Mouse (Mus musculus) liver, embryonic 16.5 days (tissue): Measurements from ENCODE around the gene Nfic. TPM values are rescaled to one million over a fixed set of nuclear protein-coding genes. Genes with fewer than 3 reads are reported as not detected.
A peak's percentile ranks its signal among the peaks of the same experiment; 100 is the strongest.

ENCODE experiments used
- ATAC-seq: fragments of 200-750 bp; cut with Nextera tagmentation; 2 replicates; pipeline ENCODE4 v1.8.0; 2017; ENCODE audit warnings: low read depth, mild to moderate bottlenecking, moderate number of reproducible peaks, moderate library complexity
- H3K27ac ChIP-seq: fragments of 300-500 bp; sonication (generic); 2 replicates; pipeline ENCODE4 v1.5.1; 2014; ENCODE audit warnings: mild to moderate bottlenecking, low read length
- H3K27me3 ChIP-seq: fragments of 300-500 bp; sonication (generic); 2 replicates; pipeline ENCODE4 v1.6.1; 2014; ENCODE audit warnings: low read depth, low read length, mixed read lengths; ENCODE audit not compliant: control insufficient read depth, insufficient read depth
- H3K36me3 ChIP-seq: fragments of 300-500 bp; sonication (generic); 2 replicates; pipeline ENCODE4 v1.6.1; 2014; ENCODE audit warnings: mild to moderate bottlenecking; ENCODE audit not compliant: control insufficient read depth, insufficient read depth
- H3K4me1 ChIP-seq: fragments of 300-500 bp; sonication (generic); 2 replicates; pipeline ENCODE4 v1.6.1; 2014; ENCODE audit warnings: low read depth, low read length, mixed read lengths; ENCODE audit not compliant: control insufficient read depth
- H3K4me2 ChIP-seq: fragments of 300-500 bp; sonication (generic); 2 replicates; pipeline ENCODE4 v1.6.1; 2014; ENCODE audit warnings: low read depth, low read length, mixed read lengths
- H3K4me3 ChIP-seq: fragments of 300-500 bp; sonication (generic); 2 replicates; pipeline ENCODE4 v1.5.1; 2014; ENCODE audit warnings: low read depth, mild to moderate bottlenecking, low read length
- H3K9ac ChIP-seq: fragments of 300-500 bp; sonication (generic); 2 replicates; pipeline ENCODE4 v1.6.1; 2014; ENCODE audit warnings: low read depth, low read length
- H3K9me3 ChIP-seq: fragments of 300-500 bp; sonication (generic); replicated peaks from 2 replicates; pipeline ENCODE4 v1.6.1; 2016; ENCODE audit warnings: low read length; ENCODE audit not compliant: control insufficient read depth
- WGBS: fragments of 180-500 bp; shearing (Covaris S2); extraction: QIAGEN DNeasy Blood & Tissue Kit; methylation state at CpG from one replicate; pipeline ENCODE4 v1.1.7; 2014; ENCODE audit not compliant: insufficient replicate concordance; 5-methylcytosine and 5-hydroxymethylcytosine counted together
- polyA plus RNA-seq: library from polyadenylated mRNA; unstranded; fragments of >200 nt; fragmentation: Nextera tagmentation; extraction: Ambion mirVana; gene quantifications from 2 replicates; pipeline ENCODE4 v1.2.1, GENCODE M21; 2015

Gene Nfic
- polyA plus RNA-seq, 1 experiment from 2014 or later = 12.0 TPM

DNA sequence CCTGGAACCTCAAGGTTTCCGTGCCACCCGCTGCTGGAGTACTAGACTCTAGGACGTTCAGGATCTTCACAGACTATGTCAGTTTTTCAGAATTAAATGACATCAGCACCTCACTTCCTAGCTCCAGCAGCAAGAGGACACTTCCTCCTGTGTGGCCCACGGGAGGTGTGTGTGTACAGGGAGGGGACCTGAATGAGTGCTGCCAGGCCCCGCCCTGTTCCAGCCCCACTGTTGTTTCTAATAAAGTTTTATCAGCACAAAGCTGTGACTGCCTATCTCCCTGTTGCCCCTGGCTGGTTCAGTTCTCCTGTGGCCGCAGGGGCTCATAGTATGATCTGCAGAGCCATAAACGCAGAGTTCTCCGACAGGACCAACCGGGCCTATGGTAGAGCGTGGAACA, 19.0 kb upstream of the Nfic start:
- H3K27ac ChIP-seq = no peak overlapping the region
- H3K27me3 ChIP-seq = peaks cover 69% of the 10 kb centered on the region
- no peak overlapping the region for H3K4me3 ChIP-seq
- ATAC-seq = no peak
- no peaks in the 10 kb centered on the region for H3K4me1 ChIP-seq
- H3K9ac ChIP-seq = no peak overlapping the region
- no peaks in the 10 kb centered on the region for H3K9me3 ChIP-seq
- H3K4me2 ChIP-seq = no peak overlapping the region
- WGBS = 59% methylated on average over 10 of the region's 10 CpGs
- H3K36me3 ChIP-seq = no peaks in the 10 kb centered on the region

DNA sequence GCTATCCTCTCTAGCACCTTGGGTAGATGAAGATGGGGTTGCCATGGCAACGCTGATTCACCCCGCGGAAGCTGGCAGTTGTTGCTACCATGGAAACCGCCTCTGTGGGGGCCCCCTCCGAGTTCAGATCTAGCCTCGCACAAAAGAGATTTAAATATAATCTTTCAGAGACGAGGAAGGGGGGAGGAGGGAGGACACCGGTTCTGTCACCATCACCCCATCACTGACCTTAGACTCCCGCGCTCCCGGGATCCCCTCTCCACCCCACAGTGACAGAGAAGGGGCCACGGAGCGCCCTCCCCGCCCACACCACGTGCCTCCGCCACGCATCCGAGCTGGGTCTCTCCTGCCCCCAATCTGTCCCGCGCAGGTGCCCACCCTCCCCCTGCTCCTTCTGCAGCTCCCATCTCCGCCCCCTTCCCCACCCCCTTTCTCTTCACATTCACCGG, 17.6 kb upstream of the Nfic start:
- no peak overlapping the region for H3K9ac ChIP-seq
- no peaks in the 10 kb centered on the region for H3K36me3 ChIP-seq
- H3K4me3 ChIP-seq = no peak overlapping the region
- no peaks in the 10 kb centered on the region for H3K4me1 ChIP-seq
- no peak overlapping the region for H3K27ac ChIP-seq
- peaks cover 69% of the 10 kb centered on the region for H3K27me3 ChIP-seq
- WGBS = 2% methylated on average over 22 of the region's 22 CpGs
- H3K4me2 ChIP-seq = no peak overlapping the region
- ATAC-seq = no peak
- H3K9me3 ChIP-seq = no peaks in the 10 kb centered on the region

DNA sequence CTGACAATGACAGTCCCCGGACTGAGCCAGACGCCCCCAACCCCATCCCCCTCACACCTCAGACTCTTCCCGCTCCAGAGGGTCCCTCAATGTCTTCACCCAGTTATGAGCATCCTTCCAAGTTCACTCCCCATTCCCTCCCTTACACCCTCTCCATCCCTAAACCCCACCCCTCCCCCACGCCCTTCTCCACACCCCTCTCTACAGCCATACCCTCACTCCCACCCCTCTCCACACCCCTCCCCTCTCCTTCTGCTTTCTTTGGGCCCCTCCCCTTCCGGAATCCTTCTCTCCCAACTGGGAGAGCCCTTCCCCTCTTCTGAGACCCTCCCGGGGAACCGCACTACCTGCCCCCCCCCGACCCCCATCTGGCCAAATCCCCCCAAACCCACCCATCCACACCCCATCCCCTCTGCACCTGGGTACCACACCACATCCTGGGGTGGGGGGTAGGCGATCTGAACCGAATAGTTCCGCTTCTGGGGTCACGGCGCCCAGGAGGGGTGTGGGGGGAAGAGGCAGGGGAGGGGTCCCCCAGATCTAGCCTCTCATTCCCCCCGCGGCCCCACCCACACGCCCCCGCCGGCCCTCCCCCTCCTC, 17.1 kb upstream of the Nfic start:
- Histone ChIP-seq H3K9ac (no peak overlapping the region), H3K4me3 (no peak overlapping the region), H3K4me1 (no peaks in the 10 kb centered on the region), H3K9me3 (no peaks in the 10 kb centered on the region), H3K27ac (no peak overlapping the region), H3K27me3 (peaks cover 64% of the 10 kb centered on the region), H3K36me3 (no peaks in the 10 kb centered on the region), H3K4me2 (no peak overlapping the region)
- 5% methylated on average over 17 of the region's 18 CpGs for WGBS
- no peak for ATAC-seq

GRCm38 (mm10) chr10:81470454-81470853, 15.0 kb upstream of the Nfic start:
- no peaks in the 10 kb centered on the region for H3K36me3 ChIP-seq

DNA sequence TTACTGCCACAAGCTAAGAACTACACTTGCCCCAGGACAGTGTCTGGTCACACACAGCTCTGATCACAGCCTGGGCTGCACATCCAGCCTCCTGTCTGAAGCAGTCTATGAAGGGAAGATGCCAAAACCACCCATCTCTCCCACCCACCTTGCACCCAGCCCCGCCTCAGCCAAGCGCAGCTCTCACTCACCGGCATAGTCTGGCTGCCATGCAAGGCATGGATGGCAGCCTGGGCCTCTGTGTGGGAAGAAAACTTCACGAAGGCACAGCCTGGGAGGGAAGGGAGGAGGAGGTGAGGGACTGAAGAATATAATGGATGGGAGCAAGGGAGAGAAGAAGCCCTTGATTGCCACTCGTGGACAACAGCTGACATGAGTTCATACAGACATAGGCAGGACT, 13.8 kb upstream of the Nfic start:
- Histone ChIP-seq H3K4me3 (no peak overlapping the region), H3K4me2 (no peak overlapping the region), H3K27ac (no peak overlapping the region), H3K27me3 (peaks cover 56% of the 10 kb centered on the region), H3K9me3 (no peaks in the 10 kb centered on the region), H3K9ac (no peak overlapping the region), H3K4me1 (peaks cover 10% of the 10 kb centered on the region), H3K36me3 (no peaks in the 10 kb centered on the region)
- ATAC-seq = no peak
- 63% methylated on average over 5 of the region's 5 CpGs for WGBS

More at GRCm38 (mm10) chr10:81470454-81470853, 15.0 kb upstream of the Nfic start:
- no peak for ATAC-seq
- Histone ChIP-seq H3K27ac (no peak overlapping the region), H3K4me2 (no peak overlapping the region), H3K4me3 (no peak overlapping the region), H3K9ac (no peak overlapping the region), H3K9me3 (no peaks in the 10 kb centered on the region), H3K27me3 (peaks cover 54% of the 10 kb centered on the region), H3K4me1 (no peaks in the 10 kb centered on the region)
- 31% methylated on average over 18 of the region's 18 CpGs for WGBS

GRCm38 (mm10) chr10:81467670-81468235, 12.3 kb upstream of the Nfic start:
- Histone ChIP-seq H3K4me1 (peaks cover 12% of the 10 kb centered on the region), H3K36me3 (no peaks in the 10 kb centered on the region), H3K9me3 (no peaks in the 10 kb centered on the region), H3K4me2 (no peak overlapping the region), H3K4me3 (no peak overlapping the region), H3K27ac (no peak overlapping the region), H3K27me3 (peaks cover 55% of the 10 kb centered on the region), H3K9ac (no peak overlapping the region)
- WGBS = 69% methylated on average over 16 of the region's 16 CpGs
- ATAC-seq = no peak

DNA sequence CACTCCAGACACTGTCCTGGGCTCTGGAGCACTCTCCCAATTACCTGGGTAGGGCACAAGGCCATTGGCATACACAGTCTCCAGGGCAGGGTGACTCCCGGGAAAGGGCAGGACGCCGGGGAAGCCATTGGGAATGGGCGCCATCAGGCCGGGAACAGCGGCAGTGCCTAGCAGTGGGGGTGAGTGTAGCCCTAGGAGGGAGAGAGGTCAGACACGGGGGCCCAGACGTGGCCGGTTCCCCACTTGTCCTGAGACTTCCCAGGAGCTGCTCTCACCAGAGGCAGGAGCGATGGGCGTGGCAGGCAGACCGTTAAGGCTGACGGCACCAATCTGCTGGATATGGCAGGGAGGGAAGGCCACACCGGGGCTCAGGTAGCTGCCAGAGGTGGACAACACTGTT, 11.4 kb upstream of the Nfic start:
- no peak for ATAC-seq
- Histone ChIP-seq H3K4me2 (no peak overlapping the region), H3K9me3 (no peaks in the 10 kb centered on the region), H3K36me3 (no peaks in the 10 kb centered on the region), H3K4me1 (peaks cover 14% of the 10 kb centered on the region), H3K27ac (no peak overlapping the region), H3K9ac (no peak overlapping the region), H3K4me3 (no peak overlapping the region), H3K27me3 (peaks cover 55% of the 10 kb centered on the region)
- 55% methylated on average over 14 of the region's 14 CpGs for WGBS

DNA sequence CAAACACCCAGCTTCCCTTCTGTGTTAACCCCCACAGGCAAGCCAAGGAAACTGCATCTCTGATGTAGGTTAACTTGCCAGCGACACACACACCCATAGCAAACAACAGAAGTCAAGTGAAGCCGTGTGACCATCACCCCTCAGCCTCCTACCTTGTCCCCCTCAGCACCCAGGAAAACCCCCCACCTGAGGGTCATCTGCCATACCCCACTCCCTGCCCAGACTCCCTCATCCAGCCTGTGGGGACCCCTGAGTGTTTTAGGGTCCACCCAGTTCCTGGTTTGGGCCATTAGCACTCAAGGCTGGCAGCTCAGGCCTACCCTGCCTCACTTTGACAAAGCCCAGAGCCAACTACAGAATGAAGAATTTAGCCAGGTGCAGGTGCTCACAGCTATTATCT, 10.6 kb upstream of the Nfic start:
- Histone ChIP-seq H3K9me3 (no peaks in the 10 kb centered on the region), H3K27me3 (peaks cover 59% of the 10 kb centered on the region), H3K4me3 (no peak overlapping the region), H3K4me1 (peaks cover 15% of the 10 kb centered on the region), H3K36me3 (no peaks in the 10 kb centered on the region), H3K27ac (no peak overlapping the region), H3K4me2 (no peak overlapping the region), H3K9ac (no peak overlapping the region)
- 61% methylated on average over 2 of the region's 2 CpGs for WGBS
- ATAC-seq = no peak

DNA sequence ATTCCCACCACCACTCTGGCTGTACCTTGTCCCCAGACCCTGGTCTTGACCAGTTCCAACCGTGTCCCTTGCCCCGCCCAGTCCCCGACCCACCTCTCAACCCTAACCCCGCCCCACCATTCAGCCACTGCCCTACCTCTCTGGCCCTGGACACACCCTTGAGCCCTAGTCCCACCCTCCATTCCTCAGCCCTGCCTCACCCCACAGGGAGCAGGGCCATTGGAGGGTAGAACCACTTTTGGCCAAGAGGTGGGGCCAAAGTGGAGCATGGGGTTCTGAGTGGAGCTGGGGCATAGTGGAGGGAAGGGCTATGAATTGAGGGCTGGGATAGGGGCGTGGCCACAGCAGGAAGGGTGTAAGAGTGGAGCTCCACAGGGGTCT, 9.8 kb upstream of the Nfic start:
- Histone ChIP-seq H3K9me3 (no peaks in the 10 kb centered on the region), H3K27me3 (peaks cover 62% of the 10 kb centered on the region), H3K4me1 (peaks cover 15% of the 10 kb centered on the region), H3K9ac (no peak overlapping the region), H3K36me3 (no peaks in the 10 kb centered on the region), H3K4me2 (no peak overlapping the region), H3K4me3 (no peak overlapping the region), H3K27ac (no peak overlapping the region)
- WGBS = 8% methylated on average over 5 of the region's 5 CpGs
- peak; percentile 20 for ATAC-seq
